Mouse (Mus musculus) activated CD4-positive, CD25-positive, alpha-beta regulatory T cell, adult 4 months (primary cell): Measurements from ENCODE around the gene Abca4. TPM values are rescaled to one million over a fixed set of nuclear protein-coding genes. Genes with fewer than 3 reads are reported as not detected.
"Not testable (repeated sequence)": the region's sequence is repeated elsewhere in the genome, so short reads cannot be mapped to it uniquely, and the experiment has no call there.

Experiments
- ATAC-seq: one replicate; pipeline ENCODE4 v1.8.0; 2017
- polyA plus RNA-seq, 2 experiments: library from polyadenylated mRNA; unstranded; fragments of 100-300 nt; shearing (Covaris generic); gene quantifications; one replicate each; pipeline ENCODE4 v1.2.1; 2017

Abca4 gene
- polyA plus RNA-seq, 2 experiments from 2014 or later: not detected

DNA sequence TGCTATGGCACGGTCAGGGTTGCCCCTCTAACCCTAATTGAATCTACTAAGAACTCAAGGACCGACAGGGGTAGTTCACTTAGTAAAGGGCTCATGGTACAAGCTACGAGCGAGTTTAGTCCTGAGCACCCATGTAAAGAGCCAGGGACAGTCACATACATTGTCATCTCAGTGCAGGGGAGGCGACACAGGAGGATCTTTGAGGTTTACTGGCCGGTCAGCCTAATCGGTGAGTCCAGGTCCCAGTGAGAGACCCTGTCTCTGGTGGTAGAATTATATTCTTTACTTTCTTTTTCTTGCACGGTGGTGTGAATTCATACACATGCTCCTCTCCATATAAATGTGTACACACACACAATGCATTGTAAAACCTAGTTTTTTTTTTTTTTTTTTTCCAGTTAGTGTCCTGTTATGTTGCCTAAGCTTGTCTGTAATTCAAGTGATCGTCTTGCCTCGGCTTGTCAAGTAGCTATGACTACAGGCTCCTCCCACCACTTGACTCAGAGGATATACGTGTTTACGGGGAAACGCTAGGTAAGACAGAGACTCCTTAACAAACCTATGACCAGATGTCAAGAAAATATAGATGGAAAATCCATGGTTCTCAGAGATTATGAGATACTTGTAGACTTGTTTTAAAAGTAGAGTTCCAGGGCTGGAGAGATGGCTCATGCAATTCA, 167.3 kb downstream of the Abca4 start:
- no peak for ATAC-seq

DNA sequence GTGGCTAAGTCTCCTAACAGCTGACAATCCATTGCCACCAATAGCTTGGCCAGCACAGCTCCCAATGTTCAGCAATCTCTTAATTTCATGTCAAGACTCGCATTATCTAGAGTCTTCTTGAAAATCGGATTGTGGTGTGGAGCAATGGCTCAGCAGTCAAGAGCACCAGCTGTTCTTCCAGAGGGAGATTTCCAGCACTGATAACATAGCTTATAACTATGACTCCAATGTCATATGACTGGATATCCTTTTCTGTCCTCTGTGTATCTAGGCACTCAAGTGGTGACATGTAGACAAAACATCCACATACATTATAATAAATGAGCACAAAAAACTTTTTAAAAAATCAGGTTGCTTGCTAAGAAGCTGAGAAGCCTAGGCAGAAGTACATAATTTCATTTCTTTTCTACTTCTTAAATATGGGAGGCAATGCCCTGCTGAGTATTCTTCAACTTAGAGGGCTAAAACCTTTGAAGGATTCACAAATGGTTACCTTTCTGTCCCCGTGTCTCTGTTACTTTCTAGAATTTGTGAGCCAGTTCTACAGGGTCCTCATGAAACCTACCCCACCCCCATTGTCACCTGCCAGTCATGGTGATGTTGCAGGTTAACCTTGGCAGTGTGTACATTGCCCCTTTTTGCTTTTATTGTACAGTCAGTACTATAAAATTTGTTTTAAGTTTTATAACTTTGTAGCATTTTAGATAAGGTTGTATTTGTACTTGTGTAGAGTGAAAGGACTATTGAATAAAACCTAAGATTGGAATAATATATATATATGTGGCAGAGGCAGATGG, 177.2 kb downstream of the Abca4 start:
- no peak for ATAC-seq

DNA sequence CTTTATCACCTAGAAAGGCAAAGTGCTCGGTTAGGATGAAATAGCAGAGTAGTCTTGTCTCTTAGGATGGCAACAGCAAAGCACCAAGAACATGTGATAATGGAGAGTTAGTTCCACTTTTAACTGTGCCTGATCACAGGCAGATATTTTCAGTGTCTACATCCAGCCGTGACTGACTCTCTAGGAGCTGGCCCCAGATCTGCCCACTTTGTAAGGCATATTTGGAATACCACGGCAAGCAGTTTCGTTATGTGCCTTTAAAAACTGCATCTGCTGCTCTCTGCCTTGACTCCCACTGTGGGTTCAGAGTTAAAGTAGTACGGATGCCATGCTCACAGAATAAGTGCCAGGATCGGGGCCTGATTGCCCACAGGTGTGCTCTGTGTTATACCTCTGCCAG, 182.7 kb downstream of the Abca4 start:
- not testable (repeated sequence) for ATAC-seq

Other genes with a start within 250 kb of the Abca4 start
- 1 to 10 TPM; 8.6 to 9.3 TPM for gene Abcd3, start 229.1 kb upstream of the Abca4 start, polyA plus RNA-seq
- gene Arhgap29, start 91.9 kb upstream of the Abca4 start, polyA plus RNA-seq: under 1 TPM; 0.28 to 0.69 TPM
- 1 to 10 TPM; 5.2 to 6.0 TPM for gene Gclm, start 201.1 kb downstream of the Abca4 start, polyA plus RNA-seq
- gene Dnttip2, start 229.9 kb downstream of the Abca4 start, polyA plus RNA-seq: 100 to 1,000 TPM in 1 of 2 experiments, 10 to 100 TPM in 1; 92.1 to 105 TPM
- gene Bcar3, start 249.7 kb downstream of the Abca4 start, polyA plus RNA-seq: under 1 TPM; 0.61 to 0.70 TPM